Mouse (Mus musculus): ENCODE measurements around the gene Gm44502.
"Not testable (repeated sequence)": the region's sequence is repeated elsewhere in the genome, so short reads cannot be mapped to it uniquely, and the experiment has no call there.

The Gm44502 gene

GRCm38 (mm10) chr15:89453865-89454478, 24.5 kb upstream of the Gm44502 start, which contains the start of gene Mapk8ip2:
Mapk8ip2 (plus strand) TSS chr15:89453913.
- DNase-seq (ENCODE audit: low spot score in 2 of 2), result no peak

DNA sequence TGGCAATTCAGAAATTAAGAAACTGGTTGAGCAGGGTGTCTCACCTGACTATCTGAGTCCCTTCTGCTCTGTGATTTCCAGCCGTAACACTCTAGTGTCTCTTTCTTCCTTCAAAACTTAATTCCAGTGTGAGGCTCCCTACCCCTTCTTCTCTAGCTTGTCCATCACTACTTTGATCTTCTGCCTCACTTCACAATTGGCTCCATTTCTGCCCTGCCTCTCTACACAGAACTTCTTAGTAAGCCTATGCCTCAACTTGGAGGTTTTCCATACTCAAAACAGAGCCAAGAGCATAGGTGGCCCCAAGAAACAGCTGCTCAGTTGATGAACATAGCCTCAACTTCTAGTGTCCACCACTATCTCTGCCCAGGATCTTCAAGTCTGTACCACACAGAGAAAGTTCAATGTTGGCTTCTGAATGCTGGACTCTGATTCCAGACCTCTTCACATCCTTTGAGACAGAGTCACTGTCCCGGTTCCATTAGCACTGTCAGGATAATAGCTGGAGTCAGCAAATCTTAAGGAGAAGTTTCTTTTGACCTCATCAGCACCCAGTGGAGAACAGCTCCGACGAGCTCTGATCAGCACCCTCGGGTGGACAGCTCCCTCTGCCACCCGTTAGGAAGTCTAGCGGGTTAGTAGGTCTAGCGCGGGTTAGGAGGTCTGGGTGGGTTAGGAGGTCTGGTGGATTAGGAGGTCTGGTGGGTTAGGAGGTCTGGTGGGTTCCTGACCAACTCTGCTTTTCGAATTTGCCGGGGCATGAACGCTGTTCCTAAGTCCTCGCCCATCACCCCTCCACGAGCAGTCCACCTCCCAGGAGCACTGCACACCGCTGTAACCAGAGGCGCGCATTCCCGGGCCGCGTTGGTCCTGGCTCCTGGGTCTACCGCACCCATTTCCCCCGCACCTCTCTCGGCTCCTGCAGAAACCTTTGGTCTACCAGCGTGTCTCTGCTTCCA, 23.7 kb upstream of the Gm44502 start:
- peak in 1 of 2 experiments; percentile 43 for DNase-seq (ENCODE audit: low spot score in 2 of 2)

GRCm38 (mm10) chr15:89442486-89443070, 13.1 kb upstream of the Gm44502 start:
- DNase-seq (ENCODE audit: low spot score in 2 of 2), result no peak

DNA sequence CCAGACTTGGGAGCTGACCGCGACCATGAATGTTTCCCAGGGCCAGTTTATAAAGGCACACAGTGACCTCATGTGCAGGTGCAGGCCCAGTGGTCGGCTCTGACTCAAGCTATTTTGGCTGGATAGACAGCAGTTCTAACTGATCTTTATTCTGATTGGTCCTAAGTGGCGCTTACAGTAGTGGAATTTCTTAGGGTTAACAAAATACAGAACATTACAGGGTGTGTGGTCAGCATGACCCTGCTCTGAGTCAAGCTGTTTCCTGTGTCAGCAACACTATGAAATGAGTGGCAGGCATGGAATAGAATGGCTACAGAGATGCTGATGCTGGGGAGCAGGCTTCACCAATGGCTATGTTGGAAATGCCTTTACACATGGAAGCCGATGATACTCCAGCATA, 6.4 kb upstream of the Gm44502 start:
- no peak for DNase-seq (ENCODE audit: low spot score in 2 of 2)

- DNase-seq (ENCODE audit: low spot score in 2 of 2), result no peak
Measured at GRCm38 (mm10) chr15:89434136-89434535, 4.6 kb upstream of the Gm44502 start.

DNA sequence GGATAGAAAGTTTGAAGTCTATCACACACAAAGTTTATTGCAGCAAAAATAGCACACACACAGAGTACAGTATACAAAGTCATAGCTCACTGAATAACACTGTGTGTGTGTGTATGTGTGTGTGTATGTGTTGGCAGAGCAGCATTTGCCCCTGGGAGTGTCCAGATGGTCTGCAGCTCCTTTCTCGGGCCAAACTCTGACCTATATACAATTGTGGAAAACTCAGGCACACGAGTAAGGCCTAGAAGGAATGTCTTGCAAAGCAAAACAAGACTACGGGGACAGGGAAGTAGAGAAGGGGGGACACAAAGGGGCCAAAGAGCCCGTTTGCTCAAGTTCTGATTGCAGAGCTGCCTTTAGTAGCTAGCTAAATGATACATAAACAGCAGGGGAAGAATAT, 3.5 kb upstream of the Gm44502 start:
- no peak for DNase-seq (ENCODE audit: low spot score in 2 of 2)

GRCm38 (mm10) chr15:89431806-89432205, 2.3 kb upstream of the Gm44502 start:
- DNase-seq (ENCODE audit: low spot score in 2 of 2), result no peak

GRCm38 (mm10) chr15:89431271-89431670, 1.8 kb upstream of the Gm44502 start:
- DNase-seq (ENCODE audit: low spot score in 2 of 2), result no peak

- DNase-seq (ENCODE audit: low spot score in 2 of 2), result not testable (repeated sequence)
Measured at GRCm38 (mm10) chr15:89430771-89431170, 1.3 kb upstream of the Gm44502 start.

GRCm38 (mm10) chr15:89430341-89430740, 845 bp upstream of the Gm44502 start:
- no peak for DNase-seq (ENCODE audit: low spot score in 2 of 2)

DNA sequence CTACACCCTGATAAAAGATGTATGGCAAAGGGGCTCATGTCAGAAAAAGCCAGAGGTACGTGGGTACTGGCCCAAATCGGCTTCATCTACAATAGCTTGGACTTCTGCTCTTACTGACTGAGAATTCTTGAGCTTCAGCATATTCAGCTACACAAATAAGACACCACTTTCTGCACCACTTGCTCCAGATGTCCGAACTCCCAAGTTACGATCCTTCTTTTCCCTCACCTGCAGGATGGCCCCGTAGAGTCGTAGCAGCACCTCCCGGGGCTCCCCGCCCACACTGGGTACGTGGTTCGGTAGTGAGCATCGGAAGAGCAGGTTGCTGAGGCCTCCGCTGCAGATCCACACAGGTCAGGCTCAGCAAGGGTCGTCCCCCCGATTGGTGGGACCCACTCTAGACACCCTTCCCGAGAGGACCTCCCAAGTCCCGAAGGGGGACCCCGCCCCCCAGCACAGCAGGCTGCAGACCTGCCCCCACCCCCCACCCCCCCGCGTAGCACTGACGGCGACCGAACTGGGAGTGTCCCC, 610 bp downstream of the Gm44502 start:
- DNase-seq (ENCODE audit: low spot score in 2 of 2), result peak in 1 of 2 experiments; percentile 11

DNA sequence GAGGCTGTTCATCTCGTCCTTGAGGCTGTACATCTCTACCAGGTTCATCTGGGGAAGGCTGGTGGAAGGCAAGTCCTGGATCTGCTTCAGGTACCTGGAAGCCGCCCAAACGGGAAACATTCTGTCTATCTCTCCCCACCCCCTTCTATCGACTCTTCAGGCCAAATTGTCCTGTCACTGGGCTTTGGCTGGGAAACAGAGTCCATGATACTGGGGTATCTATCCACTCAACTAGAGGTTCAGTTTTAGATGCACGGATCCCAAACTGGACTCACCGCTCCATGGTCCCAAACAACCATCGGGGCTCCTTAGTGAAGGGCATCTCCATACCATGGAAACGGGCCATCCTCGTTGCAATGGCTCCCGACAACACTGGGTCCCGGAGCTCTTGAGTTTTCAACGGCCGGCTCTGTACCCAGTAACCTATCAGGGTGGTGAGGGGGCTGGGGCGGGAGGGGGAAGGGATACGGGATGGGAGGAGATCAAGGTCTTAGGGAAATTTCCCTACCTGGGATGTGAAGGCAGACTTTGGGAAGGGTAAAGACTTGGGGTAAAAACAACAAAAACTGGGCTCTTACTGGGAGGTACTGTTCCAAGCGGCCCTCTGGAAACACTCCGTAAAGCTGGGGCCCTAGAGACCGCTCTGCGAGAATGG, 1.2 kb downstream of the Gm44502 start:
- no peak for DNase-seq (ENCODE audit: low spot score in 2 of 2)

DNA sequence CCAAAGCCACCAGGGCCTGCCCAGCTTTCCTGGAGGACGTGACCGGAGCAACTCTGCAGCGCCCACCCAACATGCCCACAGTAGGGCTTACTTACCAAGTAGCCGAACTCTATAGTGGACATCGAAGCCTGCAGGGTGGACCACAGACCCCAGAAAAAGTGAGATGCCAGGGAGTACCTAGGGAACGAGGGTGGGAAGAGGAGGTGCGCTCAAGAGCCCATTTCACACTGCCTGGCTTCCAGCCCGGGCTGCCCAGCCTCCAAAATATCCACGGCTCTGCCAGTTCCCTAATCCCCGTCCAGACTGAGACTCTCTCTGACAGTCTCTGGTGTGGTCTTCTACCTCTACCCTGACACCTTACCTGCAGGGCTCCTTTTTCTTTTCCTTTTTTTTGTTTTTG, 2.8 kb downstream of the Gm44502 start:
- DNase-seq (ENCODE audit: low spot score in 2 of 2), result no peak

DNA sequence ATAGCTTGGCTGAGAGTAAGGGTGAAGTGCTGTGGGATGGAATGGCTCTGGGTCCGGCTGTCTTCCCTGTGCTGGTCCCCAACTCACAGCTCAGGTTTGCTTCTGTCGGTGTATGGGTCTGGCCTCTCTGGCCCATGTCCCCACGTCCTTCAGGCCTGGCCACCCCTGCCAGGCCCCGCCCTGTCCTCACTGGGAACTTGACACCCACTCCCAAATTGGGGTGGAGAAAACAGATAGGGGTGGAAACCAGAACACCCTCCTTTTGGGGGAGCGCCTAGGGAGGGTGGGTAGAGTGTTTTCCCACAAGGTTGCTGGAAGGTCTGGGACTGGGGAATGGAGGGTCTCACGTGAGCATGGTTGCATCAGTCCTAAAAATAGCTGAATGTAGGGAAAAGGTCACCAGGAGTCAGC, 3.8 kb downstream of the Gm44502 start, which contains the start of gene Cpt1b:
Gene Cpt1b, minus strand, starts transcription at position 153 of the 411 bp plus-strand sequence.
- no peak for DNase-seq (ENCODE audit: low spot score in 2 of 2)

GRCm38 (mm10) chr15:89424621-89425020, 4.9 kb downstream of the Gm44502 start:
- no peak for DNase-seq (ENCODE audit: low spot score in 2 of 2)

DNA sequence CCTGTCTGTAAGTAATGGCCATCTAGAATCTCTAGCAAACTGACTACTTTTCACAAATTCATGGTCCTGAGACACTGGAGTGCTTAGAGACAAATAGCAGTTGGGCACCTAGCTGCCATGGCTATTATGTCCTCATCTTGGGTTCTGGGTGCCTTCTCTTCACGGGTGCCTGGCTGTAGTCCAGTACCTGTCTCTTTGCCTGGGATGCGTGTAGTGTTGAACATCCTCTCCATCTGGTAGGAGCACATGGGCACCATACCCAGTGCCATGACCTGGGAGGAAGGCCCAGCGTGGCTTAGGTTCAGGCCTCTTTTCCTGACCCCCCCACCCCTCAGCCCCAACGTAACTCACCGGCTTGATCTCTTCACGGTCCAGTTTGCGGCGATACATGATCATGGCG, 7.6 kb downstream of the Gm44502 start:
- no peak for DNase-seq (ENCODE audit: low spot score in 2 of 2)

- no peak for DNase-seq (ENCODE audit: low spot score in 2 of 2)
Measured at GRCm38 (mm10) chr15:89415282-89415681, 14.2 kb downstream of the Gm44502 start.

DNA sequence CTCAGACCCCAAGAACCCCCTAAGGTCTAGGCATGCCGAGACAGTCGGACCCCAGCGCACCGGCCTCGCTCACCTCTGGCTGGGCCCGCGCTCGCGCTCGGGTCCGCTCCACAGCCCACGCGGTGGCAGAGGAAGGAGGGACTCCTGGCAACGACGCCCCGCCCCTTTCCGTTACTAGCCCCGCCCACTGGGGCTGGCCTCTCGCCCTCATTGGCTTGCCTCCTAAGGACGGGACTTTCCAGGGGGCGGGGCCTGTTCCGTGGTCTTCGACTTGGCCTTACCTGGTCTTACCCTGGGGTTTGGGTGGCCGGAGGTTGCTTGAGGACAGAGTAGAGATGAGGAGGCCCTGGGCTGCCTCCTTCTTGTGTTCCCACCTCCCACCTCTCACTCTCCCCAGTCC, 19.4 kb downstream of the Gm44502 start, which contains the start of gene Syce3:
Gene Syce3, minus strand, starts transcription at position 386 of the 400 bp plus-strand sequence.
- no peak for DNase-seq (ENCODE audit: low spot score in 2 of 2)

- no peak for DNase-seq (ENCODE audit: low spot score in 2 of 2)
Measured at GRCm38 (mm10) chr15:89406691-89407090, 22.8 kb downstream of the Gm44502 start.

GRCm38 (mm10) chr15:89404831-89405623, 24.5 kb downstream of the Gm44502 start:
- DNase-seq (ENCODE audit: low spot score in 2 of 2), result no peak

GRCm38 (mm10) chr15:89402471-89402870, 27.0 kb downstream of the Gm44502 start:
- DNase-seq (ENCODE audit: low spot score in 2 of 2), result no peak
